Mouse (Mus musculus): ENCODE data around the gene Spsb4.
A peak's percentile ranks its signal among the peaks of the same experiment; 100 is the strongest.

Gene Spsb4

GRCm38 (mm10) chr9:97018677-97019147 lies at the start of gene Spsb4:
Gene Spsb4 (minus strand): TSS chr9:97018843.
- peak; percentile 9 for DNase-seq (ENCODE audit: low read depth)

DNA sequence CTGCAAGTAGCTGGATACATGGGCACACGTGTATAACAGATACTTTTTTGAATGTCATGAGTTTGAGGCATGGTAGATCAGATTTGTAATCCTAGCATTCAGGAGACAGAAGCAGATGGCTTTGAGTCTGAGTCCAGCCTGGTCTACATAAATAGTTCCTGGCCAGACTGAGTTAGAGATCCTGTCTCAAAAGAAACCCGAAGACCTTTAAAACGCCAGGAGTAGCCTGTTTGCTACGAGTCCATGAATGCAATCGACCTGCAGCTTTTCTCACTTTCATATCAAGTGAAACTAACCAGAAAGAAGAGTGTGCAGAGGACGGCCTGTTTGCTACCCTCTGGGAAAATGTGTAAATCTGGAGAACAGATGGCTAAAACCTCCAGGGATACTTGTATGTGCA lies 49.1 kb upstream of the Spsb4 start:
- no peak for DNase-seq (ENCODE audit: low read depth)

GRCm38 (mm10) chr9:97065885-97066284 lies 47.2 kb upstream of the Spsb4 start:
- peak; percentile 6 for DNase-seq (ENCODE audit: low read depth)

DNA sequence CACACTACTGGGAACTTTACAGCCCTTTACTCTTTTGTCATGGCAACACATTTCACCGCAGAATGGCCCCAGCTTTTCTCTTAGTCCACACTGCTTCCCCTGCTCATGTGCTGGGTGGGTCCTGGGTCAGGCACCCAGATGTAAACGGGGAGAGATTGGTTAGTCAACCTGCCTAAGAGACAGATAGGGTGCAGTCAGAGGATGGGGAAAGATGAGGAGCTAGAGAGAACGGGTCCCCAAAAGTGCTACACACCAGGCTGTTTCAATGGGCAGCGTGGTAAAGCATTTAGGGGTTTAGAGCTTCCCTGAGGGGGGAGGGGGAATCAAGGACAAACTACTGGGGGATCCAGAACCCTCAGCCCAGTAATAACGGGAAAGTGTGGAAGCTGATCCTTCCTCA lies 46.6 kb upstream of the Spsb4 start:
- no peak for DNase-seq (ENCODE audit: low read depth)

- DNase-seq (ENCODE audit: low read depth): no peak
These were observed 45.5 kb upstream of the Spsb4 start for GRCm38 (mm10) chr9:97064161-97064560.

DNA sequence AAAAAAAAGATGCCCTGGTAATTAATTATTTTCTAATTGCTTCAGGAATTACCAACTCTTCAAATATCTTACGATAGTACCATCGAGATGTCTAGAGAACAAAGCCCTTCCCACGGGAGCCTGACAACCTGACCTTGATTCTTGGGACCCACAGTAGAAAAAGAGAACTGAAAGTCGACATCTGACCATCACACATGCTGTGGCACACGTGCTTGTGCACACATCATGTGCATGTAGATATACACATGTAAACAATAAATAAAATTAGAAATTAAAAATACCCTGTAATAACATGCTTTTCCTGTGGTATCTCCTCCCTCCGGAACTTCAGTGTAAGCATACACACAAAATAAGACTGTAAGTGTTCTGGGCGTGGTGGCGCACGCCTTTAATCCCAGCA lies 43.1 kb upstream of the Spsb4 start:
- DNase-seq (ENCODE audit: low read depth): no peak

DNA sequence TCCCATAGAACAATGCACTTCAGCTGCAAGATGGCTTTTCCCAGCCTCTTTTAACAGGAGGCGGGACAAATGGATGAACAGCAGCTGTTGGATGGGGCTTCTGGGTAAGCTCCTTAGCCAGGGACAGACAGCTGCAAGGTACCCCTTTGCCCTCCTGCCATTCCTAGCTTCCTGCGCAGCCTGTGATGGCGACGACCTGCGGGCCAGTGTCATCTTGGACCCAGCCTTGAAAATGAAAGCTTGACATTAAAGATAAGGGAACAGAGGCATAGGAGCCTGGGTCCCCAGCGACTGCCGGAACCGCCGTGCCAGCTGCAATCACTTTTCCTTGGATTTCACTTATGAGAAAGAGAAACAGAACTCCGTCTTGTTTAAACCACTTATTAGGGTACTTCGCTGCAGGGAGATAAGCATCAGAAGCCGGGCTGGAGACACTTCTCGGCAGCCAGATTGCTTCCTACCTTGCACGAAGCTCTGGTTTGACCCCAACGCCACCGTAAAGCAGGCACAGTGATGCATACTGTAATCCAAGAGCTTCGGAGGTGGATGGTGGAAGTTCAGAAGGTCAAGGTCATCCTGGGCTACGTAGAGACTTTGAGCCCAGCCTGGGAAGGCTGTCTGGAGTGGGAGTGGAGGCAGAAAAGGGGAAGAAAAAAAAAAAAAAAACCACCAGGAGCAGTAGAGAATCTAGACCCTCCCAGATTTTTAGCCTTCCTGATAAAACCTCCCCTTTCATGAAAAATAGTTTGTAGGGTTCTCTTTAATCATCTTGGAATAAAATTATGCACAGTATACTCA lies 38.1 kb upstream of the Spsb4 start:
- DNase-seq (ENCODE audit: low read depth): no peak

DNA sequence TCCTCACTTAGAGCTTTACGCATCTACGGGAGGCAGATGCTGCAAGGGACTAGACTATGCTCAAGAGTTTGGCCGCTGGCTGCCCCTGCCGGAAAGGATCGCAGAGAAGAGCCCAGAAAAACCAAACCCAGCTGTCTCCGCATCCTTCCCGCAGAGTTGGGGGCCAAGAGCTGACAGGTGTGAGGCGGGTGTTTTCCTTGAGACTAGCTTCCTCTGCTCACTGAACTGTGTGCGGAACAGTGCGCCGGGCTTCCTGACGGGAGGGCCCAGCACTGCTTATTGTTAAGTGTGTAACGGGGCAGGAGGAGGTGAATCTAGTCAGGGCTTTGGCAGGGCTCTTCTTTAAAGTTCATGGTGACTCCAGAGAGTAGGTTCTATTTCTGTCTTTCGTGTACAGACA lies 37.3 kb upstream of the Spsb4 start:
- DNase-seq (ENCODE audit: low read depth): no peak

- DNase-seq (ENCODE audit: low read depth): peak; percentile 23
These were observed 32.5 kb upstream of the Spsb4 start for GRCm38 (mm10) chr9:97051176-97051575.

- DNase-seq (ENCODE audit: low read depth): no peak
These were observed 27.6 kb upstream of the Spsb4 start for GRCm38 (mm10) chr9:97046240-97046639.

DNA sequence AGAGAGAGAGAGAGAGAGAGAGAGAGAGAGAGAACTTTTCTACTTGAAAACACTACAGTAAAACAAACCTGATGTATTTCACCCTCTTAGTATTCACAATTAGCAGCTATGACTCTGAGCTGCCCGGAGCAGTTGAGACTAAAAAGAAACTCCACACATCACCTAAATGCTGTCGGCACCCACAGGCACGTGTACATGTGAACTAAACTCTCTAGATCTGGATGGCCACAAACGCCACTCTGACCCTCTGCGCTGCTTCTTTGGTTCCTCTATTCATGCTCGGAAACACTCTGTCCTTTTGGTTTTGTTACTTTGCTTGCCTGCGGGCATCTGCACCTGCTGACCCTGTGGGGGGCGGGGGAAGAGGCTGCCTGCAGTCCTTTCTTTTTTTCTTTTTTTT lies 23.0 kb upstream of the Spsb4 start:
- DNase-seq (ENCODE audit: low read depth): no peak

DNA sequence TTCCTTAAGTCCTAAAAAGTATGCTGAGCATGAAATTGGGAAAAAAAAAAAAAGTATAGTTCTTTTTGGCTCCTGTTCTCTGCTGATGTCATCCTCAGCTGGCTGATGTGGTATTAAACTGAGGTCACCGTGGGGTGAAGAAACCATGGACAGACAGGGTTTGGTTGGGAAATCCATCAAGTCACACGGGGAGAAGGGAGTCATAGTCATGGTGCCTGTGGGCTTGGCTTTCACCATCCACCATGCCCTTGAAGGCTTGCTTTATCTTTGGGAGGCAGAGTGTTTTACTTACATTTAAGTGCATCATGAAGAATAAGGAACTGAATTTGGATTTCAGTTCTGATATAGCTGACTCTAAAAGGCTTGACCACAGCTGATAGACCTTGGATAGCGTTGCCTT lies 19.4 kb upstream of the Spsb4 start:
- DNase-seq (ENCODE audit: low read depth): peak; percentile 10

DNA sequence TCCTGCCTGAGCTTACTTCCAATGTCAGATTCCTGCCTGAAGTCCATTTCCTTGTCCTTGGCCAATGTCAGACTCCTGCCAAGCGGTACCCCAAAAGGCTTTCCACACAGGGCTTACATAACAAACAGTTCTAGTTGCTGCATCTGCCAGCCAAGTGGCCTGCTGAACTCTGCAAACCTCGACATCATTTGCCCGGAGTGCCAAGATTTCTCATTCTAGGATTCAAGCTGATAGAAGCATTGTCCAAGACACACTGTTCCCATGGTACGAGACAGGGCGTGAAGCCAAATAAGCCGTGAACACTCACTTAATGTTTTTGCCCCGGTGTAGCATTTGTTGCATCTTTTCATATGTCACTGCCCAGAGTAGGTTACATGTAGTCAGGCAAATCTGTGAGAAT lies 18.0 kb upstream of the Spsb4 start:
- no peak for DNase-seq (ENCODE audit: low read depth)

- DNase-seq (ENCODE audit: low read depth): no peak
These were observed 8.7 kb upstream of the Spsb4 start for GRCm38 (mm10) chr9:97027361-97027760.

DNA sequence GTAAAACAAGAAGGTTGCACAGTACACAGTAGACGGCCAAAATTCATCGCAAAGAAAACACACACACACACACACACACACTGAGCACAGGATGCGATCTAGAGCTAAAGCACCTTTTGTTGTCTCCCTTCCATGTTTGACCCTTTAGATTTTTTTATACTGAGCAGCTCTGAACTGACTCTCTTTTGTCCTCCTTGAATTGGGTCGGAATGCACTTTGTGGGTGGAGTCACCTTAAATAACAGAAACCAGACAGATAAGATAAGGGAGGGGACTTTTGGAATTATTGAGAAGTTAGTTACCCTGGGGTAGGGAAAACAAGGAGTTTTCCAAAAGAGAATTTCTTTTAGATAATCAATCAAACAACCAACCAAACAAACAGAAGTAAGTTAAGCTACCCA lies 7.4 kb upstream of the Spsb4 start:
- no peak for DNase-seq (ENCODE audit: low read depth)

GRCm38 (mm10) chr9:97024451-97024850 lies 5.8 kb upstream of the Spsb4 start:
- DNase-seq (ENCODE audit: low read depth): no peak

DNA sequence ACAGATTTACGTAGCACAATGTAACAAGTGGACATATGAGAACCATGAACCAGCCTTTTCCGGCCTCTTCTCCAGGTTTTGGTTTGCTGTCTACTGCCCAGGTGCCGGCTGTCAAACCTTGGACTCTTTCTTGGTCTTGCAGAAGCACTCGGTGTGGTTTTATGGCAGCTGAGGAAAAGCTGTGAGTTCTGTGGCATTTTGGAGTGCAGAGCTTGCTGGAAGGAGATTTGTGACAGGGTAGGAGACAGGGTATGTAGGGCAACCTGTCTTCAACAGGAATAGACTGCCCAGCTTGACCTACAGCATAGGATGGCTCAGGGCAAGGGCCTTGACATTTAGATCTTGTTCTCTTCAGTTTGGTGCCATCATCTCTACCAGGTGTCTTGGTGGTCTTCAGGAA lies 4.3 kb upstream of the Spsb4 start:
- DNase-seq (ENCODE audit: low read depth): no peak

DNA sequence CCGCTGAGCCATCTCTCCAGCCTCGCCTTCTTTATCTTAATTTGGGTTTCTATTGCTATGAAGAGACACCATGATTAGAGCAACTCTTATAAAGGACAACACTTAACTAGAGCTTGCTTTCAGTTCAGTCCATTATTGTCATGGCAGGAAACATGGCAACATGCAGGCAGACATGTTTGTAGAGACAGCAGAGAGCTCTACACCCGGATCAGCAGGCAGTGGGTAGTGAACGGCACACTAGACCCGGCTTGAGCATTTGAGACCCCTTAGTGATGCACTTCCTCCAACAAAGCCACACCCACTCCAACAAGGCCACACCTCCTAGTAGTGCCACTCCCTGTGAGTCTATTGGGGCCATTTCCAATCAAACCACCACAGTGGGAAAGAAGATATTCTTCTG lies 3.7 kb upstream of the Spsb4 start:
- no peak for DNase-seq (ENCODE audit: low read depth)

DNA sequence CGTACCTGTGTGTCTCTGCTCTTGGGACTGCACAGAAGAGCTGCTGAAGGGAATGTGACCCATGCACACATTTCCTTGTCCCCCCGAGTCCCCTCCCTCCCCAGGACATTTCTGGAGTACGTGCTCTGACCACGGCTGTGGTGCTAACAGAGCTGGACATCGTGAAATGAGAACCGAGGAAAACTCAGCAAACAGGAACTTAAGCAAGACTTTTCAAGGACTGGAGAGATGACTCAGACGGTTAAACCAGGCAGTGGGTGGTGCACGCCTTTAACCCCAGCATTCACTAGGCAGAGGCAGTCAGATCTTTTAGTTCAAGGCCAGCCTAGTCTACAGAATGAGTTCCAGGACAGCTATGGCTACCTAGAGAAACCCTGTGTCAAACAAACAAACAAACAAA lies 1.5 kb upstream of the Spsb4 start:
- DNase-seq (ENCODE audit: low read depth): no peak

- DNase-seq (ENCODE audit: low read depth): no peak
These were observed 1.0 kb upstream of the Spsb4 start for GRCm38 (mm10) chr9:97019686-97020085.

DNA sequence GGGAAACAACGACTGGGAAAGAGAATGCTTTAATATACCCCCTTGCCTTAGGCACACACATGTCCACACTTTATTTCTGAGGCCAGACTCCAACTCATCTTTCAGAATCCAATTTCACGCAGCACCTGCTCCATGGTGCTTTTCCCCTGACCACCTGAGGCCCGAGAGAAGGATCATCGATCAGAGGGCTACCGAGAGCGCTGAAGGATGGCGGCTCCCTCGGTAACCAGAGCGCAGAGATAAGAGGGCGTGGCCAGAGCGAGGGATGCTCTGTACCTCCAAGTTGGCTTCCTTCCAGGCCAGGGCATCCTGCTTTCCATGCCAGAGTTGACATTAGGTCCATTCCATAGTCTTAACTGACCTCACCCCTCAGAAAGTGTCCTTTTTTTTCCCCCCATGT lies 588 bp upstream of the Spsb4 start:
- DNase-seq (ENCODE audit: low read depth): no peak

- DNase-seq (ENCODE audit: low read depth): no peak
These were observed 617 bp downstream of the Spsb4 start for GRCm38 (mm10) chr9:97017811-97018641.

DNA sequence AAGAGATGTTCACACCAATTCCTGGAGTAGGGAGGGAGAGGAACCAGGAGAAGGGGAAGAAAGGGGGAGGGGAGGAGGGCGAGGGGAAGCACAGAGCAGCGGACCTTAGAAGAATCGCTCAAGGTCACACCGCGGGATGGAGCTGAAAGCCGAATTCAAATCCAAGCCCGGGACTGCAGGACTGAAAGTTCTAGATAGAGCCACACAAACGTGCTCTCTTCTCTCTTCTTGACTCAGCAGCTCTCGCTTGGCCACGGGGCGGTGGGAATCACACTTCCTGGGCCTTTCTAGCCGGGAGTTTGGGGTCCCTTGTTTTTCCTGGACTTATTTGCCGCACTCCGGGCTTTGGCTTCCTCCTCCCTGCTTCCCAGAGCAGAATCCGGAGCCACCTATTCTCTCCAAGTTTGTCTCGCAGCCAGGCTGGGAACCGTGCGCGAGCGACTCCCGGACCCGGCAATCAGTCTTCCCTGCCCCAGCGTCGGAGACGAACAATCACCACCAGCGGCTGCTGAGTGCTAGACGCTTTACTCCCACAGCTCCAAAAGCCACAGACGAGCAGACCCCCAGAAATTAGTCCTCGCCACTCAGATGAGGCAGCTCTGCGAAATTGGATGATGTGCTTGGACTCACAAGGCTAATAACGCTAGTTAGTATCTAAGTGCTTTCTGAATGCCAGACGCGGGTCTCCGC lies 1.4 kb downstream of the Spsb4 start:
- no peak for DNase-seq (ENCODE audit: low read depth)

All from NIH3T3 (cell line).